Mouse (Mus musculus): ENCODE data around the gene Hist1h2bk. TPM values are rescaled to one million over a fixed set of nuclear protein-coding genes. Genes with fewer than 3 reads are reported as not detected.

The Hist1h2bk gene
- total and polyA plus RNA-seq, 3 experiments: 5.7 to 2,495 TPM; not detected in 1

GRCm38 (mm10) chr13:21998412-21998811 lies 37.3 kb upstream of the Hist1h2bk start:
- Histone ChIP-seq H3K27me3 (ENCODE audit: control insufficient read depth in 1 of 2, insufficient read depth in 2 of 2, low read length in 2 of 2) (peaks cover 2 to 6% of the 10 kb centered on the region in 2 experiments; a peak in 3 of 4 replicates), H3K4me1 (ENCODE audit: control insufficient read depth in 1 of 2, insufficient read depth in 2 of 2, low read length in 2 of 2) (peaks cover 0 to 24% of the 10 kb centered on the region in 2 experiments; a peak in 2 of 4 replicates), H3K9ac (ENCODE audit: control insufficient read depth, low read depth, low read length, poor library complexity, severe bottlenecking) (no peak overlapping the region), H3K36me3 (ENCODE audit: control insufficient read depth in 1 of 2, insufficient read depth in 2 of 2, low read length in 2 of 2) (peaks cover 0 to 16% of the 10 kb centered on the region in 2 experiments; a peak in 2 of 4 replicates), H3K4me3 (ENCODE audit: control insufficient read depth in 1 of 2, insufficient read depth in 1 of 2, low read depth in 2 of 2, low read length in 2 of 2) (no peak overlapping the region), H3K79me2 (ENCODE audit: control insufficient read depth, insufficient read depth, low read length, poor library complexity) (no peaks in the 10 kb centered on the region), H3K9me3 (replicated peaks; ENCODE audit: insufficient read depth, low read length) (no peaks in the 10 kb centered on the region), H3K27ac (ENCODE audit: control insufficient read depth, low read depth, low read length) (no peak overlapping the region)
- DNase-seq (ENCODE audit: low read depth, low spot score): no peak
- no peak for TF ChIP-seq GABPA (IDR thresholded peaks at IDR 0.05; ENCODE audit: low read depth, low read length)
- TF ChIP-seq ZNF384 (IDR thresholded peaks at IDR 0.05; ENCODE audit: low read depth, low read length): peak; percentile 43

DNA sequence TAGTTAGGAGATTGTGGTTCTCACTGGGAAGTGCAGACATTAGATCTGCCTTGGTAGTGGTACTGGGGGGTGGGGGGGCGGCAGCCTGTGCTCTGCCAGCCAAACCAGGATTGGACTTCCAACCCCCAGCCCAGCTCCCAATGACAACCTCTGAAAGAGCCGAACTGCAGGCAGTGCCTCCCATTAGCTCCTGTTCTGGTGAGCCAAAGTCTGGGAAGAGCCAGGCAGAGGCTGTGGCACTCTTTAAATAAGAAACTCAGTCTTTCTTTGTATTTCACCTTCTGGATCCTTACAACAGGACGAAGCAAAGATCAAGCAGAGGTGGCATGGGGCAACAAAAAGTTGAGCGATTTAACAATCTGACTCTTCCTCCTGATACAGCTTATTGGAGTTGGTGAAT lies 36.5 kb upstream of the Hist1h2bk start:
- no peak for DNase-seq (ENCODE audit: low read depth, low spot score)
- H3K27ac ChIP-seq (ENCODE audit: control insufficient read depth, low read depth, low read length): no peak overlapping the region
- H3K9ac ChIP-seq (ENCODE audit: control insufficient read depth, low read depth, low read length, poor library complexity, severe bottlenecking): no peak overlapping the region
- TF ChIP-seq RAD21 (IDR thresholded peaks at IDR 0.05; ENCODE audit: low read depth, low read length): no peak
- TF ChIP-seq ZNF384 (IDR thresholded peaks at IDR 0.05; ENCODE audit: low read depth, low read length): no peak
- no peak for TF ChIP-seq CTCF (IDR thresholded peaks at IDR 0.05 in 2 of 3, conservative IDR thresholded peaks at IDR 0.05 in 1 of 3; ENCODE audit: control insufficient read depth in 1 of 3, insufficient read depth in 1 of 3, low read depth in 2 of 3, low read length in 3 of 3, poor library complexity in 1 of 3, severe bottlenecking in 1 of 3)
- no peak for TF ChIP-seq RCOR1 (IDR thresholded peaks at IDR 0.05; ENCODE audit: low read depth, low read length)
- no peak for TF ChIP-seq NELFE (IDR thresholded peaks at IDR 0.05; ENCODE audit: low read depth, low read length)
- TF ChIP-seq MAX (IDR thresholded peaks at IDR 0.05; ENCODE audit: low read length): no peak
- no peak for TF ChIP-seq POLR2AphosphoS2 (IDR thresholded peaks at IDR 0.05; ENCODE audit: low read length)
- TF ChIP-seq USF1 (IDR thresholded peaks at IDR 0.05; ENCODE audit: low read depth, low read length): no peak
- TF ChIP-seq POLR2A (IDR thresholded peaks at IDR 0.05; ENCODE audit: control insufficient read depth in 1 of 2, insufficient read depth in 1 of 2, low read depth in 1 of 2, low read length in 2 of 2, poor library complexity in 1 of 2): no peak
- TF ChIP-seq MYB (IDR thresholded peaks at IDR 0.05; ENCODE audit: low read depth, low read length): no peak
- no peak for TF ChIP-seq TCF12 (IDR thresholded peaks at IDR 0.05; ENCODE audit: low read depth, low read length)
- no peak for TF ChIP-seq E2F4 (IDR thresholded peaks at IDR 0.05; ENCODE audit: borderline replicate concordance, low read depth, low read length)
- no peak for TF ChIP-seq ZKSCAN1 (IDR thresholded peaks at IDR 0.05; ENCODE audit: low read depth, low read length)
- TF ChIP-seq TAL1 (IDR thresholded peaks at IDR 0.05; ENCODE audit: low read length): no peak
- TF ChIP-seq MEF2A (IDR thresholded peaks at IDR 0.05; ENCODE audit: extremely low read depth, insufficient replicate concordance, low read depth, low read length, poor library complexity, severe bottlenecking): no peak
- no peak for TF ChIP-seq MYC (IDR thresholded peaks at IDR 0.05; ENCODE audit: low read depth, low read length)
- no peak for TF ChIP-seq ETS1 (IDR thresholded peaks at IDR 0.05; ENCODE audit: low read depth, low read length)
- no peaks in the 10 kb centered on the region for H3K9me3 ChIP-seq (replicated peaks; ENCODE audit: insufficient read depth, low read length)
- no peak overlapping the region for H3K4me3 ChIP-seq (ENCODE audit: control insufficient read depth in 1 of 2, insufficient read depth in 1 of 2, low read depth in 2 of 2, low read length in 2 of 2)
- H3K4me1 ChIP-seq (ENCODE audit: control insufficient read depth in 1 of 2, insufficient read depth in 2 of 2, low read length in 2 of 2): peaks cover 0 to 27% of the 10 kb centered on the region in 2 experiments; a peak in 2 of 4 replicates
- H3K36me3 ChIP-seq (ENCODE audit: control insufficient read depth in 1 of 2, insufficient read depth in 2 of 2, low read length in 2 of 2): peaks cover 0 to 16% of the 10 kb centered on the region in 2 experiments; a peak in 2 of 4 replicates
- peaks cover 2 to 6% of the 10 kb centered on the region in 2 experiments; a peak in 3 of 4 replicates for H3K27me3 ChIP-seq (ENCODE audit: control insufficient read depth in 1 of 2, insufficient read depth in 2 of 2, low read length in 2 of 2)
- H3K79me2 ChIP-seq (ENCODE audit: control insufficient read depth, insufficient read depth, low read length, poor library complexity): no peaks in the 10 kb centered on the region

All from MEL (cell line).